8 mouse cellular contexts compared by ENCODE assay signal in the genomic region with DNA sequence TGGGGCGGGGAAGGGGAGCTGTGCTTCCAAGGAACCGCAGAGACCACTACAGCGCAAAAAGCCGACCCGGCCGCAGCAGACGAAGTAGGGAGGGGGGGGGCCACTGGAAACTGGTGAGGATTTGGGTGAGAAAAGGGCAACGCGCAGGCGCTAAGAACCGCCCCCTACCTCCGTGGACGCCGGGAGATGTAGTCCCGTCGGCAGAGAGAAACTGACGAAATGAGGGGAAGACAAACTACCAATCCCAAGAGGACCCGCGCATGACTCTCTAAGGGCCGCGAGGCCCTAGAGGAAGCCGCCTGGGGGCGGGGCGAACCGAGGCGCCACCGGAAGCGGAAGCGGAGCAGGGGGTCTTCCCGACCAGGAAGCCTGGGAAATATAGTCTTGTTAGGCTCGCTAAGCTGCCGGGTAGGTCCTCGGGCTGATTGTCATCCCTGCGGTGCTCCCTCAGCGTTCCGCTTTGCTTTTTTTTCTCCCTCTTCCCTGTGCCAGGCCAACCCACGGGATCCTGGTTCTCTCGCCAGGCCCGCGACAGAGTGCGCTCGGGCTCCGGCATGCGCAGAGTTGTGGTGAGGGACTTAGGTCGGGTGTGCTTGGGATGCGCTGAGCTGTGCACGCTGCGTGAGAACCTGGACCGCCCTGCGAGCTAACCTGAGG. TPM values are rescaled to one million over a fixed set of nuclear protein-coding genes. Genes with fewer than 3 reads are reported as not detected.
DNase-seq lines count a peak whose midpoint lies in the region; ATAC-seq and TF ChIP-seq lines count a peak whose summit lies in the region.

TSS of gene Gpank1 (plus strand) at position 313 of the 657 bp plus-strand sequence.

- H3K4me1 ChIP-seq in MEL (ENCODE audit: control insufficient read depth in 1 of 2, insufficient read depth in 2 of 2, low read length in 2 of 2) = peaks cover 6% of the 10 kb centered on the region in 2 experiments
- peaks cover 6% of the 10 kb centered on the region; the same call in 1 of the 2 replicates for H3K4me1 ChIP-seq in cerebellum, adult 2 months (ENCODE audit: control insufficient read depth, insufficient read depth, low read length)
- H3K4me1 ChIP-seq in forebrain, postnatal 0 days (ENCODE audit: insufficient read depth) = peaks cover 3% of the 10 kb centered on the region
- H3K4me1 ChIP-seq in lung, embryonic 15.5 days = peaks cover 33% of the 10 kb centered on the region

- under 1% methylated on average over 50 of the region's 50 CpGs for WGBS in cerebellum, adult 2 months
- under 1% methylated on average over 50 of the region's 50 CpGs for WGBS in forebrain, postnatal 0 days
- WGBS in lung, embryonic 15.5 days = under 1% methylated on average over 48 of the region's 50 CpGs

- H3K4me2 ChIP-seq in forebrain, postnatal 0 days (ENCODE audit: low read depth) = peak within 1 kb of the TSS; percentile 91
- H3K4me2 ChIP-seq in lung, embryonic 15.5 days = peak within 1 kb of the TSS; percentile 95

- no peak for TF ChIP-seq EP300 in MEL (IDR thresholded peaks at IDR 0.05; ENCODE audit: low read depth in 1 of 2, low read length in 2 of 2)

- no peaks in the 10 kb centered on the region for H3K9me3 ChIP-seq in MEL (replicated peaks; ENCODE audit: insufficient read depth, low read length)
- H3K9me3 ChIP-seq in forebrain, postnatal 0 days (ENCODE audit: low read length) = no peaks in the 10 kb centered on the region
- no peaks in the 10 kb centered on the region for H3K9me3 ChIP-seq in lung, embryonic 15.5 days

- no peak for TF ChIP-seq RAD21 in MEL (IDR thresholded peaks at IDR 0.05; ENCODE audit: low read depth, low read length)

- no peak for TF ChIP-seq CTCF in MEL (IDR thresholded peaks at IDR 0.05 in 2 of 3, conservative IDR thresholded peaks at IDR 0.05 in 1 of 3; ENCODE audit: control insufficient read depth in 1 of 3, insufficient read depth in 1 of 3, low read depth in 2 of 3, low read length in 3 of 3, poor library complexity in 1 of 3, severe bottlenecking in 1 of 3)
- TF ChIP-seq CTCF in cerebellum, adult 2 months (IDR thresholded peaks at IDR 0.05; ENCODE audit: borderline replicate concordance, insufficient read depth, low read depth, low read length) = no peak
- TF ChIP-seq CTCF in forebrain, postnatal 0 days (IDR thresholded peaks at IDR 0.05; ENCODE audit: low read depth) = peak; percentile 7; the same call in 1 of the 2 replicates

- peak within 1 kb of the TSS; percentile 76 to 93 for H3K4me3 ChIP-seq in MEL (ENCODE audit: control insufficient read depth in 1 of 2, insufficient read depth in 1 of 2, low read depth in 2 of 2, low read length in 2 of 2)
- peak within 1 kb of the TSS; percentile 90 for H3K4me3 ChIP-seq in cerebellum, adult 2 months (replicated peaks; ENCODE audit: insufficient read depth, low read depth, low read length)
- H3K4me3 ChIP-seq in forebrain, postnatal 0 days (ENCODE audit: low read depth, low read length) = peak within 1 kb of the TSS; percentile 74
- H3K4me3 ChIP-seq in lung, embryonic 15.5 days = peak within 1 kb of the TSS; percentile 81

- H3K27me3 ChIP-seq in MEL (ENCODE audit: control insufficient read depth in 1 of 2, insufficient read depth in 2 of 2, low read length in 2 of 2) = no peaks in the 10 kb centered on the region
- no peaks in the 10 kb centered on the region for H3K27me3 ChIP-seq in cerebellum, adult 2 months (ENCODE audit: control insufficient read depth, insufficient read depth, low read length)
- H3K27me3 ChIP-seq in forebrain, postnatal 0 days (ENCODE audit: insufficient read depth, low read length) = no peaks in the 10 kb centered on the region
- no peaks in the 10 kb centered on the region for H3K27me3 ChIP-seq in lung, embryonic 15.5 days

- peaks cover 3 to 20% of the 10 kb centered on the region in 2 experiments; a peak in 3 of 4 replicates for H3K36me3 ChIP-seq in MEL (ENCODE audit: control insufficient read depth in 1 of 2, insufficient read depth in 2 of 2, low read length in 2 of 2)
- H3K36me3 ChIP-seq in forebrain, postnatal 0 days (ENCODE audit: insufficient read depth) = peaks cover 35% of the 10 kb centered on the region
- H3K36me3 ChIP-seq in lung, embryonic 15.5 days = peaks cover 41% of the 10 kb centered on the region

- peak; percentile 5 to 83 for TF ChIP-seq POLR2A in MEL (IDR thresholded peaks at IDR 0.05; ENCODE audit: control insufficient read depth in 1 of 2, insufficient read depth in 1 of 2, low read depth in 1 of 2, low read length in 2 of 2, poor library complexity in 1 of 2)
- TF ChIP-seq POLR2A in cerebellum, adult 2 months (IDR thresholded peaks at IDR 0.05; ENCODE audit: borderline replicate concordance, insufficient read depth, low read length) = peak; percentile 52; the same call in 1 of the 2 replicates

- H3K79me2 ChIP-seq in MEL (ENCODE audit: control insufficient read depth, insufficient read depth, low read length, poor library complexity) = peaks cover 32% of the 10 kb centered on the region

- peak; percentile 95 for ATAC-seq in forebrain, postnatal 0 days
- peak; percentile 97 for ATAC-seq in lung, embryonic 15.5 days (ENCODE audit: borderline replicate concordance, extremely low read depth, low FRiP score, low TSS enrichment)

- peak; percentile 99 for DNase-seq in MEL (ENCODE audit: low read depth, low spot score)
- DNase-seq in cerebellum, adult 2 months = peak; percentile 96 to 99
- peak; percentile 99 for DNase-seq in forebrain, postnatal 0 days
- DNase-seq in heart, postnatal 4 days = peak; percentile 99
- DNase-seq in layer of hippocampus, adult 8-10 months (ENCODE audit: low spot score in 2 of 2) = peak; percentile 98
- DNase-seq in ovary, adult 18-20 months (ENCODE audit: low spot score) = peak; percentile 98
- DNase-seq in thymus, postnatal 0 days (ENCODE audit: low spot score) = peak; percentile 99

- H3K9ac ChIP-seq in MEL (ENCODE audit: control insufficient read depth, low read depth, low read length, poor library complexity, severe bottlenecking) = peak within 1 kb of the TSS; percentile 95
- peak within 1 kb of the TSS; percentile 77 for H3K9ac ChIP-seq in forebrain, postnatal 0 days
- peak within 1 kb of the TSS; percentile 91 for H3K9ac ChIP-seq in lung, embryonic 15.5 days

- peak within 1 kb of the TSS; percentile 79 for H3K27ac ChIP-seq in MEL (ENCODE audit: control insufficient read depth, low read depth, low read length)
- peak within 1 kb of the TSS; percentile 74 for H3K27ac ChIP-seq in cerebellum, adult 2 months (ENCODE audit: insufficient read depth, low read length)
- peak within 1 kb of the TSS; percentile 94 for H3K27ac ChIP-seq in forebrain, postnatal 0 days (ENCODE audit: low read depth, low read length)
- H3K27ac ChIP-seq in lung, embryonic 15.5 days = peak within 1 kb of the TSS; percentile 86

TF ChIP-seq in MEL, 35 proteins besides CTCF, POLR2A, EP300 and RAD21 (continues in another document):
- TF ChIP-seq USF2 (IDR thresholded peaks at IDR 0.05; ENCODE audit: borderline replicate concordance in 1 of 2, insufficient read depth in 1 of 2, low read depth in 1 of 2, low read length in 2 of 2) (no peak), NRF1 (IDR thresholded peaks at IDR 0.05; ENCODE audit: insufficient read depth, low read depth, low read length, poor library complexity, severe bottlenecking) (peak; percentile 90), TAL1 (IDR thresholded peaks at IDR 0.05; ENCODE audit: low read length) (no peak), TBP (IDR thresholded peaks at IDR 0.05; ENCODE audit: low read depth, low read length) (peak; percentile 80), POLR2AphosphoS2 (IDR thresholded peaks at IDR 0.05; ENCODE audit: low read length) (peak; percentile 55; the same call in 1 of the 2 replicates), RCOR1 (IDR thresholded peaks at IDR 0.05; ENCODE audit: low read depth, low read length) (no peak), SIN3A (IDR thresholded peaks at IDR 0.05; ENCODE audit: low read length) (peak; percentile 86), GATA1 (IDR thresholded peaks at IDR 0.05; ENCODE audit: low read depth, low read length) (no peak), ELF1 (IDR thresholded peaks at IDR 0.05; ENCODE audit: low read depth, low read length) (peak; percentile 98), NELFE (IDR thresholded peaks at IDR 0.05; ENCODE audit: low read depth, low read length) (peak; percentile 73), MEF2A (IDR thresholded peaks at IDR 0.05; ENCODE audit: extremely low read depth, insufficient replicate concordance, low read depth, low read length, poor library complexity, severe bottlenecking) (no peak), MYB (IDR thresholded peaks at IDR 0.05; ENCODE audit: low read depth, low read length) (no peak), MAZ (IDR thresholded peaks at IDR 0.05; ENCODE audit: low read depth, low read length) (peak; percentile 94), USF1 (IDR thresholded peaks at IDR 0.05; ENCODE audit: low read depth, low read length) (peak; percentile 54; the same call in 1 of the 2 replicates), TCF12 (IDR thresholded peaks at IDR 0.05; ENCODE audit: low read depth, low read length) (peak; percentile 37; the same call in 1 of the 2 replicates), CHD2 (IDR thresholded peaks at IDR 0.05; ENCODE audit: low read length) (peak; percentile 82), JUND (IDR thresholded peaks at IDR 0.05; ENCODE audit: low read depth, low read length) (no peak), KAT2A (conservative IDR thresholded peaks at IDR 0.05; ENCODE audit: low read depth, low read length) (peak; percentile 97), MAFK (IDR thresholded peaks at IDR 0.05; ENCODE audit: borderline replicate concordance, low read depth, low read length) (no peak), ZMIZ1 (IDR thresholded peaks at IDR 0.05; ENCODE audit: low read depth, low read length) (no peak), MXI1 (IDR thresholded peaks at IDR 0.05; ENCODE audit: low read depth, low read length) (peak; percentile 86), UBTF (IDR thresholded peaks at IDR 0.05; ENCODE audit: borderline replicate concordance, insufficient read depth, low read depth, low read length) (0 out of 2 replicates have a peak, but pooled peaks have one; percentile 41), ZKSCAN1 (IDR thresholded peaks at IDR 0.05; ENCODE audit: low read depth, low read length) (no peak)

RNA-seq across cellular contexts. Expression of gene Gpank1, which starts in this region (rescaled TPM):
- total RNA-seq in MEL (2012; rRNA removed) = 44.7 and 44.9 TPM in 2 replicates
- 10 to 100 TPM in 1 of 2 experiments, not detected in 1; 40.4 TPM for polyA plus RNA-seq in MEL (2012; ENCODE audit: insufficient read depth in 1 of 2, insufficient read length in 2 of 2, low read depth in 1 of 2, low replicate concordance in 2 of 2, missing spikeins in 1 of 2)
- 32.7 TPM in 2 replicates for polyA plus RNA-seq in cerebellum, adult 2 months (2012; rRNA removed)
- total RNA-seq in forebrain, postnatal 0 days (2014; rRNA removed) = 16.9 and 20.5 TPM in 2 replicates
- 19.7 and 20.8 TPM in 2 replicates for polyA plus RNA-seq in forebrain, postnatal 0 days (2015; fragmentation: Nextera tagmentation; extraction: Ambion mirVana)
- total RNA-seq in heart, postnatal 4 days (2021) = 1 to 10 TPM; 6.0 to 6.2 TPM
- total RNA-seq in layer of hippocampus, adult 8-10 months (2022) = 10 to 100 TPM; 17.6 to 19.2 (median 18.0) TPM
- polyA plus RNA-seq in lung, embryonic 15.5 days (2015; fragmentation: Nextera tagmentation; extraction: Ambion mirVana) = 17.7 and 18.0 TPM in 2 replicates
- polyA plus RNA-seq in thymus, postnatal 0 days (2015; fragmentation: Nextera tagmentation; extraction: Ambion mirVana) = 26.9 and 31.2 TPM in 2 replicates

Comparison
In these comparisons a context has a peak if more than half of its experiments do, and no peak if none do; other contexts are left out.
1. Peak in every context shown above with its lines: DNase-seq, ATAC-seq, H3K4me3 ChIP-seq and H3K27ac ChIP-seq.